Mouse (Mus musculus): ENCODE data around the gene Rplp2. TPM values are rescaled to one million over a fixed set of nuclear protein-coding genes. Genes with fewer than 3 reads are reported as not detected.

Gene Rplp2
- polyA plus RNA-seq, 1 experiment, result 2,328 TPM

- TF ChIP-seq POLR2A (IDR thresholded peaks at IDR 0.05; ENCODE audit: insufficient read depth, low read length) (no peak), EP300 (IDR thresholded peaks at IDR 0.05; ENCODE audit: insufficient read depth, low read depth, low read length) (no peak), CTCF (IDR thresholded peaks at IDR 0.05; ENCODE audit: low read depth, low read length) (no peak)
- H3K9ac ChIP-seq (ENCODE audit: low read depth, poor library complexity, severe bottlenecking), result no peak overlapping the region
- H3K4me1 ChIP-seq (ENCODE audit: control insufficient read depth, insufficient read depth, low read length), result peaks cover 6% of the 10 kb centered on the region
- H3K36me3 ChIP-seq (ENCODE audit: control insufficient read depth, insufficient read depth, low read length, poor library complexity, severe bottlenecking), result no peaks in the 10 kb centered on the region
- H3K9me3 ChIP-seq (replicated peaks; ENCODE audit: control insufficient read depth, insufficient read depth, low read length, poor library complexity, severe bottlenecking), result no peaks in the 10 kb centered on the region
- no peak overlapping the region for H3K4me3 ChIP-seq (ENCODE audit: low read depth, low read length)
- no peaks in the 10 kb centered on the region for H3K27me3 ChIP-seq (ENCODE audit: control insufficient read depth, insufficient read depth, low read length, poor library complexity, severe bottlenecking)
- H3K27ac ChIP-seq (ENCODE audit: insufficient read depth, low read length), result no peak overlapping the region
These were observed 28.2 kb upstream of the Rplp2 start for GRCm38 (mm10) chr7:141418970-141419369.

GRCm38 (mm10) chr7:141420030-141420702, 27.0 kb upstream of the Rplp2 start:
- TF ChIP-seq POLR2A (IDR thresholded peaks at IDR 0.05; ENCODE audit: insufficient read depth, low read length), result no peak
- no peak for TF ChIP-seq EP300 (IDR thresholded peaks at IDR 0.05; ENCODE audit: insufficient read depth, low read depth, low read length)
- TF ChIP-seq CTCF (IDR thresholded peaks at IDR 0.05; ENCODE audit: low read depth, low read length), result no peak
- no peaks in the 10 kb centered on the region for H3K36me3 ChIP-seq (ENCODE audit: control insufficient read depth, insufficient read depth, low read length, poor library complexity, severe bottlenecking)
- no peak overlapping the region for H3K4me3 ChIP-seq (ENCODE audit: low read depth, low read length)
- no peaks in the 10 kb centered on the region for H3K9me3 ChIP-seq (replicated peaks; ENCODE audit: control insufficient read depth, insufficient read depth, low read length, poor library complexity, severe bottlenecking)
- H3K9ac ChIP-seq (ENCODE audit: low read depth, poor library complexity, severe bottlenecking), result no peak overlapping the region
- H3K27me3 ChIP-seq (ENCODE audit: control insufficient read depth, insufficient read depth, low read length, poor library complexity, severe bottlenecking), result no peaks in the 10 kb centered on the region
- H3K27ac ChIP-seq (ENCODE audit: insufficient read depth, low read length), result no peak overlapping the region
- peaks cover 6% of the 10 kb centered on the region for H3K4me1 ChIP-seq (ENCODE audit: control insufficient read depth, insufficient read depth, low read length)

DNA sequence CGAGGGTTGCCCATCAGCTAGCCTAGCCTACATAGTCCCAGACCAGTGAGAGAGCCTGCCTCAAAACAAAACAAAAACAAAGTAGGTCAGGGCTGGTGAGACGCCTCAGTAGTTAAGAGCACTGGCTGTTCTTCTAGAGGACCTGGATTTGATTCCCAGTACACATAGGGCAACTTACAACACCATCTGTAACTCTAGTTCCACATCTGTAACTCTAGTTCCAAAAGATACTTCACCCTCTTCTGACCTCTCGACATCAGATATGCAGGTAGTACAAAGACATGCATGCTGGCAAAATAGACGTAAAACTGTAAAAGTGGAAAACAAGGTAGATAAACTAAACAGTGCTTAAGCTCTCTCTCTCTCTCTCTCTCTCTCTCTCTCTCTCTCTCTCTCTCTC, 23.4 kb upstream of the Rplp2 start:
- Histone ChIP-seq H3K4me3 (ENCODE audit: low read depth, low read length) (no peak overlapping the region), H3K36me3 (ENCODE audit: control insufficient read depth, insufficient read depth, low read length, poor library complexity, severe bottlenecking) (no peaks in the 10 kb centered on the region), H3K4me1 (ENCODE audit: control insufficient read depth, insufficient read depth, low read length) (peaks cover 1% of the 10 kb centered on the region), H3K27ac (ENCODE audit: insufficient read depth, low read length) (no peak overlapping the region), H3K9me3 (replicated peaks; ENCODE audit: control insufficient read depth, insufficient read depth, low read length, poor library complexity, severe bottlenecking) (no peaks in the 10 kb centered on the region), H3K9ac (ENCODE audit: low read depth, poor library complexity, severe bottlenecking) (no peak overlapping the region), H3K27me3 (ENCODE audit: control insufficient read depth, insufficient read depth, low read length, poor library complexity, severe bottlenecking) (no peaks in the 10 kb centered on the region)
- TF ChIP-seq POLR2A (IDR thresholded peaks at IDR 0.05; ENCODE audit: insufficient read depth, low read length) (no peak), CTCF (IDR thresholded peaks at IDR 0.05; ENCODE audit: low read depth, low read length) (no peak), EP300 (IDR thresholded peaks at IDR 0.05; ENCODE audit: insufficient read depth, low read depth, low read length) (no peak)

DNA sequence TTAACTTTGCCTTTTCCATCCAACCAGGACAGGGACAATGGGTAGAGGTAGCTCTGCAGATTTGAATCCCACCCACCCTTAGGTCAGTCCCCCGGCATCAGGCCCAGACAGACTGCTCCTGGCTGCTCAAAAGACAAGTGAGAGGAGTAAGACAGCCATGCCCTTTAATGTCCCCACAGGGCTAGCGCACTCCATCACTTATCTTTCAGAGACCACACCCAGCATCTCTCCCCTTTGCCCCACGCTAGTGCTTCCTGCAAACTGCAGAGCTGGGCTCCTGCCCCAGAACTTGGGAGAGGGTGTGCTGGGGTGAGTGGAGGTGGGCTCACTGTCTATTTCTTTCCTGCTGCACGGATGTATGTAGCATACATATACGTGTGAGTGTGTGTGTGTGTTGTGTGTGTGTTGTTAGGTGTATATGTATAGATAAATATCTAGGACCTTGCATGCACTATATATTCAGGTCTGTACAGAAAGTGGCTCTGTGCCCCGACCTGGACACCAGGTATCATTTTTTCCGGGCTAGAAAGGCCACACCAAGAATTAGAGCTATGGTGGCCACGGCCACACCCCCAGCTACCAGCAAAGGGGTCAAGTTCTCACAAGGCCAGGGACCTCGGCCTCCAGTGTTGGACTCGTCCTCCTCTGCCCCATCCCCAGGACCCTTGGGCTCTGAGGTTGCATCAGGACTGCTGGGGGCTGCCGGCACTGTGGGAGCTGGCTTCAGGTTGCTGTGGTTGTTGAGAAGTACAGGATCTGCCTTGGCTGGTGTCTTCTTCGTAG, 20.0 kb upstream of the Rplp2 start:
- H3K4me1 ChIP-seq (ENCODE audit: control insufficient read depth, insufficient read depth, low read length), result no peaks in the 10 kb centered on the region
- no peaks in the 10 kb centered on the region for H3K36me3 ChIP-seq (ENCODE audit: control insufficient read depth, insufficient read depth, low read length, poor library complexity, severe bottlenecking)
- H3K27me3 ChIP-seq (ENCODE audit: control insufficient read depth, insufficient read depth, low read length, poor library complexity, severe bottlenecking), result no peaks in the 10 kb centered on the region
- H3K9me3 ChIP-seq (replicated peaks; ENCODE audit: control insufficient read depth, insufficient read depth, low read length, poor library complexity, severe bottlenecking), result no peaks in the 10 kb centered on the region
- TF ChIP-seq CTCF (IDR thresholded peaks at IDR 0.05; ENCODE audit: low read depth, low read length) (no peak), EP300 (IDR thresholded peaks at IDR 0.05; ENCODE audit: insufficient read depth, low read depth, low read length) (no peak), POLR2A (IDR thresholded peaks at IDR 0.05; ENCODE audit: insufficient read depth, low read length) (no peak)
- no peak overlapping the region for H3K27ac ChIP-seq (ENCODE audit: insufficient read depth, low read length)
- H3K9ac ChIP-seq (ENCODE audit: low read depth, poor library complexity, severe bottlenecking), result no peak overlapping the region
- no peak overlapping the region for H3K4me3 ChIP-seq (ENCODE audit: low read depth, low read length)

DNA sequence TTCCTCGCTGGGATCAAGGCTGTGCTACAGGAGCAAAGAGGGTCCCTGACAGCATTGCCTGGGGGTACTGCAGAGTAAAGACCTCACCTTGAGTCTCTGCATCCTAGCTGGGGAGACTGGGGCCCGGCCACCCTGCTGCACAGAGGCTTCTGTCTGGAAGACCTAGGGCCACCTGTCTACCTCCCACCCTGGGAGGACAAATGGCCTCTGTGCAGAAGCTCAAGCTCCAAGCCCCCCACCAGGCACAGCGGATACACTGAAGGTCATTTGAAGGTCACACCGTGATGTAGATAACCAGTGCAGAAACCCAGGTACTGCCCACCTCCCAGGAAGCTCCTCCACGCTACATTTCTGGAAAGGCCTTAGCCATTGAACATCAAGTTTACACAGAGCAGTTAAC, 18.5 kb upstream of the Rplp2 start:
- Histone ChIP-seq H3K4me3 (ENCODE audit: low read depth, low read length) (peak overlapping the region; percentile 29; the same call in 1 of the 2 replicates), H3K9me3 (replicated peaks; ENCODE audit: control insufficient read depth, insufficient read depth, low read length, poor library complexity, severe bottlenecking) (no peaks in the 10 kb centered on the region)

GRCm38 (mm10) chr7:141429310-141429709, 17.9 kb upstream of the Rplp2 start, which contains the start of gene Cend1:
Gene Cend1 (minus strand): TSS chr7:141429491.
- Histone ChIP-seq H3K9ac (ENCODE audit: low read depth, poor library complexity, severe bottlenecking) (no peak within 1 kb of the TSS), H3K27me3 (ENCODE audit: control insufficient read depth, insufficient read depth, low read length, poor library complexity, severe bottlenecking) (no peaks in the 10 kb centered on the region), H3K4me1 (ENCODE audit: control insufficient read depth, insufficient read depth, low read length) (no peaks in the 10 kb centered on the region), H3K27ac (ENCODE audit: insufficient read depth, low read length) (peak within 1 kb of the TSS; percentile 10), H3K4me3 (ENCODE audit: low read depth, low read length) (peak within 1 kb of the TSS; percentile 29; the same call in 1 of the 2 replicates), H3K9me3 (replicated peaks; ENCODE audit: control insufficient read depth, insufficient read depth, low read length, poor library complexity, severe bottlenecking) (no peaks in the 10 kb centered on the region), H3K36me3 (ENCODE audit: control insufficient read depth, insufficient read depth, low read length, poor library complexity, severe bottlenecking) (no peaks in the 10 kb centered on the region)
- TF ChIP-seq CTCF (IDR thresholded peaks at IDR 0.05; ENCODE audit: low read depth, low read length) (no peak), POLR2A (IDR thresholded peaks at IDR 0.05; ENCODE audit: insufficient read depth, low read length) (no peak), EP300 (IDR thresholded peaks at IDR 0.05; ENCODE audit: insufficient read depth, low read depth, low read length) (0 out of 2 replicates have a peak, but pooled peaks have one; percentile 12)

More for the DNA sequence above, 18.5 kb upstream of the Rplp2 start:
- Histone ChIP-seq H3K4me1 (ENCODE audit: control insufficient read depth, insufficient read depth, low read length) (no peaks in the 10 kb centered on the region), H3K36me3 (ENCODE audit: control insufficient read depth, insufficient read depth, low read length, poor library complexity, severe bottlenecking) (no peaks in the 10 kb centered on the region), H3K27me3 (ENCODE audit: control insufficient read depth, insufficient read depth, low read length, poor library complexity, severe bottlenecking) (no peaks in the 10 kb centered on the region), H3K9ac (ENCODE audit: low read depth, poor library complexity, severe bottlenecking) (no peak overlapping the region), H3K27ac (ENCODE audit: insufficient read depth, low read length) (no peak overlapping the region)
- TF ChIP-seq EP300 (IDR thresholded peaks at IDR 0.05; ENCODE audit: insufficient read depth, low read depth, low read length) (no peak), POLR2A (IDR thresholded peaks at IDR 0.05; ENCODE audit: insufficient read depth, low read length) (no peak), CTCF (IDR thresholded peaks at IDR 0.05; ENCODE audit: low read depth, low read length) (no peak)
